Mouse (Mus musculus) frontal cortex, adult 2 months (tissue): ENCODE data around the gene Fam90a1a. TPM values are rescaled to one million over a fixed set of nuclear protein-coding genes. Genes with fewer than 3 reads are reported as not detected.
A peak's percentile ranks its signal among the peaks of the same experiment; 100 is the strongest.
"Not testable (repeated sequence)": the region's sequence is repeated elsewhere in the genome, so short reads cannot be mapped to it uniquely, and the experiment has no call there.

ENCODE experiments used
- DNase-seq, 2 experiments: peaks; one replicate each; pipeline ENCODE4 v3.0.0; 2022; ENCODE audit warnings: low spot score in 1 of 2; ENCODE audit errors: extremely low spot score in 1 of 2
- polyA plus RNA-seq: library from polyadenylated mRNA; depleted of rRNA; stranded (reverse); fragments of >200 nt; gene quantifications from 2 replicates; pipeline ENCODE4 v1.2.3, GENCODE M21; 2012; rRNA removed

The Fam90a1a gene
- polyA plus RNA-seq, result not detected in 2 replicates

GRCm38 (mm10) chr8:21958414-21958813 is at the start of gene Fam90a1a:
TSS of gene Fam90a1a (plus strand) at chr8:21958714.
- no peak for DNase-seq

- no peak for DNase-seq
Measured at GRCm38 (mm10) chr8:21911931-21912330, 46.6 kb upstream of the Fam90a1a start.

GRCm38 (mm10) chr8:21912554-21912953 is 46.0 kb upstream of the Fam90a1a start:
- DNase-seq, result no peak

- DNase-seq, result peak; percentile 3 to 48
Measured at GRCm38 (mm10) chr8:21915625-21916024, 42.9 kb upstream of the Fam90a1a start.

GRCm38 (mm10) chr8:21930754-21931153 is 27.8 kb upstream of the Fam90a1a start:
- not testable (repeated sequence) for DNase-seq

- no peak for DNase-seq
Measured at GRCm38 (mm10) chr8:21932610-21933009, 25.9 kb upstream of the Fam90a1a start, which contains the start of gene Defb15. TSS of gene Defb15 (minus strand) at chr8:21932710.

GRCm38 (mm10) chr8:21938052-21938451 is 20.5 kb upstream of the Fam90a1a start, which contains the start of gene Defb35:
TSS of gene Defb35 (plus strand) at chr8:21938352.
- DNase-seq, result not testable (repeated sequence)

- no peak for DNase-seq
Measured at GRCm38 (mm10) chr8:21946462-21946861, 12.1 kb upstream of the Fam90a1a start, which contains the start of gene Defb13. TSS of gene Defb13 (plus strand) at chr8:21946762.

- no peak for DNase-seq
Measured at GRCm38 (mm10) chr8:21947311-21948017, 11.1 kb upstream of the Fam90a1a start.

GRCm38 (mm10) chr8:21955321-21955720 is 3.2 kb upstream of the Fam90a1a start:
- peak; percentile 11 to 79 for DNase-seq

- DNase-seq, result no peak
Measured at GRCm38 (mm10) chr8:21956336-21956735, 2.2 kb upstream of the Fam90a1a start.

GRCm38 (mm10) chr8:21966646-21967045 is 8.1 kb downstream of the Fam90a1a start:
- DNase-seq, result no peak

- DNase-seq, result no peak
Measured at GRCm38 (mm10) chr8:21969475-21969874, 11.0 kb downstream of the Fam90a1a start, which contains the start of gene Ccdc70. TSS of gene Ccdc70 (plus strand) at chr8:21969775.

GRCm38 (mm10) chr8:21978193-21978592 is 19.7 kb downstream of the Fam90a1a start:
- peak in 1 of 2 experiments; percentile 63 for DNase-seq

- DNase-seq, result peak; percentile 15 to 63
Measured at GRCm38 (mm10) chr8:21981664-21982337, 23.3 kb downstream of the Fam90a1a start.

GRCm38 (mm10) chr8:21992184-21992583 is 33.7 kb downstream of the Fam90a1a start:
- peak; percentile 25 to 83 for DNase-seq

- DNase-seq, result no peak
Measured at GRCm38 (mm10) chr8:21995181-21995580, 36.7 kb downstream of the Fam90a1a start.

GRCm38 (mm10) chr8:22004750-22005522 is 46.4 kb downstream of the Fam90a1a start:
- no peak for DNase-seq

- no peak for DNase-seq
Measured at GRCm38 (mm10) chr8:22006423-22006822, 47.9 kb downstream of the Fam90a1a start.

GRCm38 (mm10) chr8:22009403-22009802 is 50.9 kb downstream of the Fam90a1a start:
- DNase-seq, result no peak
